Mouse (Mus musculus): ENCODE results near the gene Dnase2b.

GRCm38 (mm10) chr3:146625766-146626165, 10.4 kb upstream of the Dnase2b start:
- TF ChIP-seq CTCF (IDR thresholded peaks at IDR 0.05; ENCODE audit: insufficient read depth, low read depth, low read length) (no peak), POLR2A (IDR thresholded peaks at IDR 0.05; ENCODE audit: insufficient read depth, low read depth, low read length) (no peak)
